Mouse (Mus musculus): ENCODE measurements around the gene Phf19. TPM values are rescaled to one million over a fixed set of nuclear protein-coding genes. Genes with fewer than 3 reads are reported as not detected.
A peak's percentile ranks its signal among the peaks of the same experiment; 100 is the strongest.

Gene Phf19
- under 1 TPM; 0.68 to 0.82 TPM for total RNA-seq (2021)
- long read RNA-seq, experiment 1, partial matches to known transcripts, result 0 of 1 reads
- long read RNA-seq, experiment 1, other reads (novel, unspliced or antisense), result 1 of 1 reads
- long read RNA-seq, experiment 2, partial matches to known transcripts, result 0 of 1 reads
- long read RNA-seq, experiment 2, other reads (novel, unspliced or antisense), result 1 of 1 reads

- DNase-seq (ENCODE audit: low spot score in 2 of 2), result no peak
- intact Hi-C loops (cut with DNase I), result no loop called here
Measured at GRCm38 (mm10) chr2:34913218-34914068, at the start of gene Phf19. Gene Phf19, minus strand, starts transcription at chr2:34914026.

DNA sequence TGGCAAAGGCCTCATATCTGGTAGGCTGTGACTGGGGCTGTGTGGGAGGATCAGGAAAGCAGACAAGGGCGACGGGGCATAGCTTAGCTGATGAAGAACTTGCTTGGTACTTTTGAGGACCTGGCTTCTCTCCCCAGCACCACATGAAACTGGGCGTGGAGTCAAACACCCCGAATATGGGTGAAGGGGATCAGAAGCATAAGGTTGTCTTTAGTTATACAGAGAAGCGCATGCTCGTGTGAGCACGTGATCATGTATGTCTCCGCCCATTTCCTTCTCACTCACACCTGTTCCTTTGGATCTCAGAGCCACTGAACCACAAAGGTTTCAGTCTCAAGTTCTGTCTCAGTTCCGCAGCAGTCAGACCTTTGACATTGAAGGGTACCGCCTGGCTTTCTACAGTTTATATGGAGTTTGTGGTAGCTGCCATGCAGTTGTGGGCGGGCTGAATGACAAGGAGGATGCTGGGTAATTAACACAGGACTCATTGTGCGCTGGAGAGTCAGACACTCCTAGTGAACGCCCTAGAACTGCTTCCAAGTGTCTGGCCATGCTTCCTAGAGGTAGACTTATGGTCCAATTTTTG lies 49.6 kb upstream of the Phf19 start:
- intact Hi-C loops (cut with DNase I), result no loop called here
- no peak for DNase-seq (ENCODE audit: low spot score in 2 of 2)

GRCm38 (mm10) chr2:34962893-34963292 lies 49.1 kb upstream of the Phf19 start:
- intact Hi-C loops (cut with DNase I), result no loop called here

DNA sequence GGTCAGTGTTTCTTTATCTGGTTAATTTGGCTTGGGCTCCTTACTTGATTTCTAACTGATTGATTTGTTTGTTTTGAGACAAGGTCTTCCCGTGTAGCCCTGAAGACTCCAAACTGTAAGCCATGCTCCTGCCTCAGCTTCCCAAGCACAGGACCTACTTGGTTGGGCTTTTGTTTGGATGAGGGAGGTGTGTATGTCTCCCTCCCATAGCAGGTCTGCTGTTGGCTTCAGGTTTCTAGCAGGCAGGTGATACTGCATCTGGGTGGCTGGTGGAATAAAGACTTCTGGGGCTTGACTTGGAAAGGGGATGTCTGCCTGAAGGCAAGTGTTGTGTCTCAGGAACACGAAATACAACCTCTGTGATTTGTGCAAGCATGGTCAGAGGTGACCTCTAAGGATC lies 48.4 kb upstream of the Phf19 start:
- DNase-seq (ENCODE audit: low spot score in 2 of 2), result no peak
- intact Hi-C loops (cut with DNase I), result no loop called here

More at GRCm38 (mm10) chr2:34962893-34963292, 49.1 kb upstream of the Phf19 start:
- DNase-seq (ENCODE audit: low spot score in 2 of 2), result no peak

DNA sequence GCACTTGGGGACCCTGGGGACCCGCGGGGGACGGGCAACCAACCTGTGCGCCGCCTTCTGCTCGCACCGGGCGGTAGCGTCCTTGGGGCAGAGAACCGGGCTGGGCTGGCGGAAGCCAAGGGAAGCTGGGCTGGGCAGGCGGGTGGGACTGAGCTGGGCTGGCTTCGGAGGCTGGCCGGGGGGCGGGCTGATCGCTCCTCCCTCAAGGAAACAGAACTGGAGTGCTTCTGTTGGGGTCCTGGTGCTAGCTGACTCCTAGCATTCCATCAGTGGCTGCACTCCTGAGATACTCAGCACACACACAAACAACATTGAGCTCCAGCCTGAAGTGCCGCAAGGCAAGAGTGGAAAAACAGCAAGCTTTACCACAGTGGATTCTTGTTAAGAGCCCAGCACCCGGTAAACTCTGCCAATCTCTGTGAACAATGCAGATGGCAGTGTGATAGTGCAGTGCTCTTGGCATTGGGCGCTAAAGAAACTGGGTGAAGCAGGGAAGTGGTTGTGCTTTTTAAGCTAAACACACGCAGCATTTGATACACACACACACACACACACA lies 47.7 kb upstream of the Phf19 start, which contains the start of gene Traf1:
Gene Traf1, minus strand, starts transcription at position 292 of the 556 bp plus-strand sequence.
- intact Hi-C loops (cut with DNase I), result no loop called here
- DNase-seq (ENCODE audit: low spot score in 2 of 2), result no peak

DNA sequence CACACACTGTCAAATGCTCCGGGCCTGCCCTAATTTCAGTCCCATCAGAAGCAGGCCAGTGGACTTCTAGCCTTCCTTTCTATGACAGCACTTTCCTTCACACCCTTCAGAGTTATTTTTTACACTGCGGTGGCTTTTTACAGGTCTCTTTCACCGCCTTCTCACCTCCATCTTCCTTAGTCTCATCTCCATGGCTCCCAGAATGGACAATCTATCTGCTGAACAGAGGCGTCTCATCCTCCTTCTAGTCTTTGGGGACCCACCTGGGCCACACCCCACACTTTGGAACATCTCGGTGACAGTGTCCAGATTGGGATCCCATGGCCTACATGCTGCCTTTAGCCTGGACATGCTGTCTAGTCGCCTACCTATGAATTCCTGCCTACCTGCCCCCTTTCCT lies 47.1 kb upstream of the Phf19 start:
- intact Hi-C loops (cut with DNase I), result no loop called here

GRCm38 (mm10) chr2:34960466-34960865 lies 46.6 kb upstream of the Phf19 start:
- intact Hi-C loops (cut with DNase I), result no loop called here
- DNase-seq (ENCODE audit: low spot score in 2 of 2), result no peak

More for the DNA sequence above, 47.1 kb upstream of the Phf19 start:
- no peak for DNase-seq (ENCODE audit: low spot score in 2 of 2)

- intact Hi-C loops (cut with DNase I), result no loop called here
- DNase-seq (ENCODE audit: low spot score in 2 of 2), result no peak
Measured at GRCm38 (mm10) chr2:34958582-34958981, 44.8 kb upstream of the Phf19 start.

DNA sequence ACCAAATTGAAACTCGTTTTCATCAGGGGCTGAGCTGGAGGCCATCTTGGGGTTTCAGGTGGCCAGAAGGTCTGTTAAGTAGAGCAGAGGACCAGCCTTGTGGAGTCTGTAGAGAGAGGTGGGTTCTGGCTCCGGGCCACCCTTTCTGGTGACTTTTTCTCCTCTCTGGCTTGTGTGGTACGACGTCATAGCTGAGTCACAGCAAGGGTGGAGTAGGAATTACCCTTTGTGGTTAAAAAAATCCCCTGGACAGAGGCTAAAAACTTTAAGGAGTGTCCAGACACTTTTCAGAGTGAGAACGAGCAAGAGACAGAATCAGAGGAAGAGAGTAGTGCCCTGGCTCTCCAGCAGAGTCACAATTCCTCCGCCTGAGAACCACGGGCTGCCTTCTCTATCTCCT lies 44.2 kb upstream of the Phf19 start:
- DNase-seq (ENCODE audit: low spot score in 2 of 2), result no peak

GRCm38 (mm10) chr2:34957405-34957804 lies 43.6 kb upstream of the Phf19 start:
- intact Hi-C loops (cut with DNase I), result no loop called here
- no peak for DNase-seq (ENCODE audit: low spot score in 2 of 2)

More for the DNA sequence above, 44.2 kb upstream of the Phf19 start:
- intact Hi-C loops (cut with DNase I), result no loop called here

- intact Hi-C loops (cut with DNase I), result no loop called here
- no peak for DNase-seq (ENCODE audit: low spot score in 2 of 2)
Measured at GRCm38 (mm10) chr2:34956941-34957340, 43.1 kb upstream of the Phf19 start.

DNA sequence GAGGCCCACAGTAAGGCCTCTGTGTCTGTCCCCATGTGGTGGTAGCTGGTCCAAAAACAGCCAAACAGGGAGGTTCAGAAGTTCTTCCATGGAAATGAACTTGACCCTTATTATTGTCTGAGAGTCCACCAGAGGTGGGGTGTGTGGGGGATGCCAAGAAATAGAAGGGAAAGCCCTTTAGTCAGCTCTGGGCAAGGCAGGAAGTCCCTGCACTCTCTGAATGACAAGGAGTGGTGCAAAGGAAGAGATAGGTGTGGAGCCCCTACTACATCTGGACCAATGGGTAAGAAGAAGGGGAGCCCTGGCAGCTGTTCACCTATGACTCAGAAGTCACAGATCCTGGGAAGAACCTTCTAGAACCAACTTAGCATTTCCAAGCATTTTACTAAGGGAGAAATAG lies 40.5 kb upstream of the Phf19 start:
- intact Hi-C loops (cut with DNase I), result no loop called here
- no peak for DNase-seq (ENCODE audit: low spot score in 2 of 2)

- no peak for DNase-seq (ENCODE audit: low spot score in 2 of 2)
- intact Hi-C loops (cut with DNase I), result no loop called here
Measured at GRCm38 (mm10) chr2:34953547-34954116, 39.8 kb upstream of the Phf19 start.

DNA sequence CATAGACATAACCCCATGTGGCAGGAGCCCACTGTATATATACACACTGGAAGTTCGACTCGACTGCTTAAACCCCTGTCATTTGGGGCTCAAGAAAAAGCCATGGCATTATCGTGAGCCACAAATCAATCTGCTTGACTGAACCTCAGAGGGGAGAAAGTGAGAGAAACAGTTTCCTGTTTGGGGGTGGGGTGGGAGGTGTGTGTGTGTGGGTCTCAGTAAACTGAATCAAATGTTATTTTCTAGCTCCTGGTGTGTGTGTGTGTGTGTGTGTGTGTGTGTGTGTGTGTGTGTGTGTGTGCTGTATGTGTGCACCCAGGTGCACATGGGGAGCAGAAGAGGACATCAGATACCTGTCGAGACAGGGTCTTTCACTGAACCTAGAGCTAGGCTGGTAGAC lies 39.2 kb upstream of the Phf19 start:
- intact Hi-C loops (cut with DNase I), result no loop called here
- no peak for DNase-seq (ENCODE audit: low spot score in 2 of 2)

DNA sequence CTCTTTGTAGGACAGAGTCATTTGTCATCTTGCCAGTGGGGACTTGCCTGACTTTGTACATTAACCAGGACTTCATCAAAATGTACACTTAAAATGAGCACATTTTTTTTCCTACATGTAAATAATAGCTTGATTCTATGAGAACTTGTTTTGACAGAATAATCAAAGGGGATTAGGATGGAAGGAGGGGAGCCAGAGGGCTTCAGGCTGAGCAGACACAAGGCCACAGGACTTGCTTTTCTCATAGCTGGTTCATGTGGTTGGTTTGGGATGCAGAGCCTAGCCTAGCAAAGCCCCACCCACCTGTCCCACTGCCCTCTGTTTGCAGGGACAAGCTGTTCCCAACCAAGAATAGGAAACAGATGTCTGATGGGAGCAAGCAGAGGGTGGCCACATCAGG lies 37.6 kb upstream of the Phf19 start:
- intact Hi-C loops (cut with DNase I), result no loop called here
- DNase-seq (ENCODE audit: low spot score in 2 of 2), result no peak

DNA sequence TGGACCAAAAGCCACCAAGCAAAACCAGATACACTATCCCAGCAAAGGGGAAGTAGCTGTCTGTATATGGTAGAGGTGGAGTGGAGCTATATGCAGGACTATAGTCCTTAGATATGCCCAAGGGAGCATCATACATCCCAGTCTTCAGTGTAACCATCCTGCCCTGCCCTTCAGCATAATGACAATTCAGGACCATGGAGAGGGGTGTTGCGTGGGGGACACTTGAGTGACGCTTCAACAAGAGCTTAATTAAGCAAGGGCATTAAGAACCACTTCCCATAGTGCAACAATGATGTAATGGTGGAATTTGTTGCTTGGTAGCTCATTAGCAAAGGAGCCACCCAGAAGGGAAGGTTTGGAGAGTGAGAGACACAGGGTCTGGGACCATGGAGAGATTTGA lies 34.8 kb upstream of the Phf19 start:
- intact Hi-C loops (cut with DNase I), result no loop called here
- DNase-seq (ENCODE audit: low spot score in 2 of 2), result no peak

DNA sequence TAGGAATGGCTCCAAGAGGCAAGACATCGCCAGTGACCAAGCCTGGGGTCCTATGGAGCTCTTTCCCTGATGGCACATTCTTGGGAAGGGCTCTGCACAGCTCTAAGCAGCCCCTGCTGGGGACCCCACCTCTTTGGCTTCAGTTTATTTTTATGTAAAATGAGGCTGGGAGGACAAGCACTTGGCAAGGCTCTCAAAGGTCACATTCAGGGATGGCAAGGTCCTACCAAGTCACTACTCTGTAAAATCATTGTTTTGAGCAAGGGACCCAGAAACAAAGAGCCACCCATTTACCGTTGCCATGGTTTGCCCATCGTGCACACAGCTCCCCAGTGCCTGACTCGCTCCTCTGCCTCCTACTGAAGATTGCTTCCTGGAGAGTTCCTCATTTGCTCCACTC lies 32.2 kb upstream of the Phf19 start:
- DNase-seq (ENCODE audit: low spot score in 2 of 2), result no peak
- intact Hi-C loops (cut with DNase I), result no loop called here

DNA sequence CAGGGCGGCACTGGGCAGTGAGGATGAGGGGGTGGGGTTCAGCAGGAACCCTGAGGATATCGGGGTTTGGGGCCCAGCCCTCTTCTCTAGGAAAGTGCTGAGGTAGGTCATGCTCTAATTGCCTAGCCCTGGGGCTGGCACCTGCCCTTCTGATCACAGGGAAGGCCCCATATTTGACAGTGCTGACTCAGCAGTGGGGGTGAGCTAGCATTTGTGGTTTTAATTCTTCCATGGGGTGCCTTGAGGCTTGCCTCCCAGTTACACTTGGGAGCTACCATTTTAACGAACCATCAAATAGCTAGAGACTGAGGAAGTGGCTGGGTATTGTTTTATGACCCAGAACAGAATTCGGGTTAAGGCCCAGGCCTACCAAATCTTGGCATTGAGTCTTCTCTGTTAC lies 31.8 kb upstream of the Phf19 start:
- DNase-seq (ENCODE audit: low spot score in 2 of 2), result no peak
- intact Hi-C loops (cut with DNase I), result no loop called here

DNA sequence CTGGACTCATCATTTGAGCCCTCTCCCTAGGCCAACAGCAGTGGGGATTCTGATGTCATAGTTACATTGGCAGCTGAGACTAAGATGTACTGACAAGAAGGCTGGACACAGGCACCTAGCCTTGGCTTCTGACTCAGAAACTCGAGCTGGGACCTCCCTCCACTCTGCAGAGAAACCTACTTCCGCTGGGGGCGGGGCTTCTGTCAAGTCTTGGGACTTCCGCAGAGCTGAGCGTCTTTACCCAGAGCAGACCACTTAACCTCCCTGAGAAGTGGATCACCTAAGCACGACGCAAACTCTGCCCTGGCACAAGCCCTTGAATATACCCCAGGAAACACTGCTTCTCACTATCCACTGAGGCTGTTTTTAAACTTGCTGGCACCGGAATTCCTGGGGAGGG lies 30.9 kb upstream of the Phf19 start:
- no peak for DNase-seq (ENCODE audit: low spot score in 2 of 2)
- intact Hi-C loops (cut with DNase I), result no loop called here

- intact Hi-C loops (cut with DNase I), result no loop called here
- peak in 1 of 2 experiments; percentile 44 for DNase-seq (ENCODE audit: low spot score in 2 of 2)
Measured at GRCm38 (mm10) chr2:34943556-34944120, 29.8 kb upstream of the Phf19 start.

Measured in left cerebral cortex, postnatal 14 days (tissue).